Mouse (Mus musculus) heart, embryonic 10.5 days (tissue): ENCODE measurements around the gene Akr1c14. TPM values are rescaled to one million over a fixed set of nuclear protein-coding genes. Genes with fewer than 3 reads are reported as not detected.
"Not testable (repeated sequence)": the region's sequence is repeated elsewhere in the genome, so short reads cannot be mapped to it uniquely, and the experiment has no call there.

ENCODE experiments used
- DNase-seq: peaks from one replicate; pipeline ENCODE4 v3.0.0-alpha.2; 2017; ENCODE audit warnings: low spot score
- H3K27ac ChIP-seq: fragments of 300-500 bp; sonication (generic); 2 replicates; pipeline ENCODE4 v1.5.1; 2016; ENCODE audit warnings: mild to moderate bottlenecking
- H3K27me3 ChIP-seq: fragments of 300-500 bp; sonication (generic); 2 replicates; pipeline ENCODE4 v1.6.1; 2016; ENCODE audit warnings: mild to moderate bottlenecking; ENCODE audit not compliant: poor library complexity, insufficient read depth, severe bottlenecking
- H3K36me3 ChIP-seq: fragments of 300-500 bp; sonication (generic); 2 replicates; pipeline ENCODE4 v1.6.1; 2016; ENCODE audit warnings: mild to moderate bottlenecking, moderate library complexity
- H3K4me1 ChIP-seq: fragments of 300-500 bp; sonication (generic); 2 replicates; pipeline ENCODE4 v1.6.1; 2016; ENCODE audit warnings: mild to moderate bottlenecking
- H3K4me3 ChIP-seq: fragments of 300-500 bp; sonication (generic); 2 replicates; pipeline ENCODE4 v1.5.1; 2016; ENCODE audit warnings: mild to moderate bottlenecking, moderate library complexity
- H3K9me3 ChIP-seq: fragments of 300-500 bp; sonication (generic); 2 replicates; pipeline ENCODE4 v1.6.1; 2016; ENCODE audit warnings: mild to moderate bottlenecking, moderate library complexity
- WGBS: fragments of 180-500 bp; shearing (Covaris S2); methylation state at CpG from one replicate; pipeline ENCODE4 v1.1.7; 2016; 5-methylcytosine and 5-hydroxymethylcytosine counted together
- polyA plus RNA-seq: library from polyadenylated mRNA; unstranded; fragments of >200 nt; fragmentation: Nextera tagmentation; extraction: Ambion mirVana; gene quantifications from 2 replicates; pipeline ENCODE4 v1.2.1, GENCODE M21; 2016

The Akr1c14 gene
- polyA plus RNA-seq = 0.92 and 2.0 TPM in 2 replicates

GRCm38 (mm10) chr13:4048719-4049118 is at the start of gene Akr1c14:
Gene Akr1c14, plus strand, starts transcription at chr13:4049011.
- H3K9me3 ChIP-seq = no peaks in the 10 kb centered on the region
- no peak for DNase-seq
- H3K27ac ChIP-seq = no peak within 1 kb of the TSS
- no peaks in the 10 kb centered on the region for H3K36me3 ChIP-seq
- no peak within 1 kb of the TSS for H3K4me3 ChIP-seq
- 53% methylated on average over 2 of the region's 2 CpGs for WGBS
- H3K4me1 ChIP-seq = no peaks in the 10 kb centered on the region
- H3K27me3 ChIP-seq = no peaks in the 10 kb centered on the region

GRCm38 (mm10) chr13:4001687-4002086 is 47.1 kb upstream of the Akr1c14 start:
- 11% methylated on average over 3 of the region's 3 CpGs for WGBS
- no peaks in the 10 kb centered on the region for H3K4me1 ChIP-seq
- H3K27ac ChIP-seq = no peak overlapping the region
- no peaks in the 10 kb centered on the region for H3K9me3 ChIP-seq
- H3K4me3 ChIP-seq = no peak overlapping the region
- no peak for DNase-seq
- H3K36me3 ChIP-seq = no peaks in the 10 kb centered on the region
- H3K27me3 ChIP-seq = no peaks in the 10 kb centered on the region

GRCm38 (mm10) chr13:4010784-4011183 is 38.0 kb upstream of the Akr1c14 start:
- no peak for DNase-seq
- H3K27me3 ChIP-seq = no peaks in the 10 kb centered on the region
- H3K27ac ChIP-seq = no peak overlapping the region
- H3K4me1 ChIP-seq = no peaks in the 10 kb centered on the region
- WGBS = 74% methylated on average over 4 of the region's 4 CpGs
- no peaks in the 10 kb centered on the region for H3K9me3 ChIP-seq
- no peak overlapping the region for H3K4me3 ChIP-seq
- H3K36me3 ChIP-seq = no peaks in the 10 kb centered on the region

GRCm38 (mm10) chr13:4013811-4014210 is 35.0 kb upstream of the Akr1c14 start:
- no peaks in the 10 kb centered on the region for H3K27me3 ChIP-seq
- H3K9me3 ChIP-seq = no peaks in the 10 kb centered on the region
- no peaks in the 10 kb centered on the region for H3K36me3 ChIP-seq
- H3K4me1 ChIP-seq = no peaks in the 10 kb centered on the region
- no peak overlapping the region for H3K27ac ChIP-seq
- no peak for DNase-seq
- no peak overlapping the region for H3K4me3 ChIP-seq

GRCm38 (mm10) chr13:4029897-4030296 is 18.9 kb upstream of the Akr1c14 start:
- Histone ChIP-seq H3K4me1 (no peaks in the 10 kb centered on the region), H3K27me3 (no peaks in the 10 kb centered on the region), H3K36me3 (no peaks in the 10 kb centered on the region), H3K4me3 (no peak overlapping the region), H3K27ac (no peak overlapping the region), H3K9me3 (no peaks in the 10 kb centered on the region)
- 89% methylated on average over 2 of the region's 2 CpGs for WGBS
- no peak for DNase-seq

- Histone ChIP-seq H3K9me3 (no peaks in the 10 kb centered on the region), H3K36me3 (no peaks in the 10 kb centered on the region), H3K4me1 (no peaks in the 10 kb centered on the region), H3K4me3 (no peak overlapping the region), H3K27me3 (no peaks in the 10 kb centered on the region), H3K27ac (no peak overlapping the region)
- DNase-seq = no peak
- 83% methylated on average over 3 of the region's 3 CpGs for WGBS
Measured at GRCm38 (mm10) chr13:4032512-4032911, 16.3 kb upstream of the Akr1c14 start.

- Histone ChIP-seq H3K36me3 (no peaks in the 10 kb centered on the region), H3K27ac (no peak overlapping the region), H3K27me3 (no peaks in the 10 kb centered on the region), H3K9me3 (no peaks in the 10 kb centered on the region), H3K4me3 (no peak overlapping the region), H3K4me1 (no peaks in the 10 kb centered on the region)
- DNase-seq = no peak
- WGBS = 78% methylated on average over 3 of the region's 3 CpGs
Measured at GRCm38 (mm10) chr13:4035052-4035451, 13.8 kb upstream of the Akr1c14 start.

- 72% methylated on average over 3 of the region's 3 CpGs for WGBS
- Histone ChIP-seq H3K36me3 (no peaks in the 10 kb centered on the region), H3K9me3 (no peaks in the 10 kb centered on the region), H3K27me3 (no peaks in the 10 kb centered on the region), H3K27ac (no peak overlapping the region), H3K4me1 (no peaks in the 10 kb centered on the region), H3K4me3 (no peak overlapping the region)
- no peak for DNase-seq
Measured at GRCm38 (mm10) chr13:4046113-4046512, 2.7 kb upstream of the Akr1c14 start.

GRCm38 (mm10) chr13:4046841-4047240 is 2.0 kb upstream of the Akr1c14 start:
- WGBS = 62% methylated on average over 2 of the region's 2 CpGs
- no peaks in the 10 kb centered on the region for H3K27me3 ChIP-seq
- H3K9me3 ChIP-seq = no peaks in the 10 kb centered on the region
- no peak overlapping the region for H3K27ac ChIP-seq
- H3K36me3 ChIP-seq = no peaks in the 10 kb centered on the region
- no peak overlapping the region for H3K4me3 ChIP-seq
- H3K4me1 ChIP-seq = no peaks in the 10 kb centered on the region
- no peak for DNase-seq

GRCm38 (mm10) chr13:4048226-4048625 is 585 bp upstream of the Akr1c14 start:
- DNase-seq = no peak
- no peaks in the 10 kb centered on the region for H3K9me3 ChIP-seq
- no peaks in the 10 kb centered on the region for H3K27me3 ChIP-seq
- H3K27ac ChIP-seq = no peak overlapping the region
- H3K36me3 ChIP-seq = no peaks in the 10 kb centered on the region
- no peak overlapping the region for H3K4me3 ChIP-seq
- WGBS = 87% methylated on average over 1 of the region's 1 CpGs
- H3K4me1 ChIP-seq = no peaks in the 10 kb centered on the region

- DNase-seq = no peak
- H3K36me3 ChIP-seq = no peaks in the 10 kb centered on the region
- no peak overlapping the region for H3K27ac ChIP-seq
- H3K27me3 ChIP-seq = no peaks in the 10 kb centered on the region
- H3K4me3 ChIP-seq = no peak overlapping the region
- no peaks in the 10 kb centered on the region for H3K4me1 ChIP-seq
- H3K9me3 ChIP-seq = no peaks in the 10 kb centered on the region
Measured at GRCm38 (mm10) chr13:4049655-4050054, 844 bp downstream of the Akr1c14 start.

- H3K9me3 ChIP-seq = no peaks in the 10 kb centered on the region
Measured at GRCm38 (mm10) chr13:4055450-4055849, 6.6 kb downstream of the Akr1c14 start.

GRCm38 (mm10) chr13:4056211-4056610 is 7.4 kb downstream of the Akr1c14 start:
- H3K4me3 ChIP-seq = no peak overlapping the region
- DNase-seq = no peak
- WGBS = 72% methylated on average over 2 of the region's 2 CpGs

More at GRCm38 (mm10) chr13:4055450-4055849, 6.6 kb downstream of the Akr1c14 start:
- DNase-seq = no peak
- H3K27me3 ChIP-seq = no peaks in the 10 kb centered on the region
- H3K27ac ChIP-seq = no peak overlapping the region
- no peaks in the 10 kb centered on the region for H3K4me1 ChIP-seq
- no peak overlapping the region for H3K4me3 ChIP-seq
- 74% methylated on average over 3 of the region's 3 CpGs for WGBS
- no peaks in the 10 kb centered on the region for H3K36me3 ChIP-seq

GRCm38 (mm10) chr13:4058239-4058638 is 9.4 kb downstream of the Akr1c14 start:
- not testable (repeated sequence) for H3K27ac ChIP-seq, DNase-seq
- 61% methylated on average over 2 of the region's 2 CpGs for WGBS

More at GRCm38 (mm10) chr13:4056211-4056610, 7.4 kb downstream of the Akr1c14 start:
- Histone ChIP-seq H3K27me3 (no peaks in the 10 kb centered on the region), H3K9me3 (no peaks in the 10 kb centered on the region), H3K27ac (no peak overlapping the region), H3K36me3 (no peaks in the 10 kb centered on the region), H3K4me1 (no peaks in the 10 kb centered on the region)

More at GRCm38 (mm10) chr13:4058239-4058638, 9.4 kb downstream of the Akr1c14 start:
- not testable (repeated sequence) for H3K4me3 ChIP-seq, H3K27me3 ChIP-seq, H3K4me1 ChIP-seq, H3K36me3 ChIP-seq, H3K9me3 ChIP-seq
